Mouse (Mus musculus) WW6 (cell line): ENCODE data around the gene Olfml2a.
"Not testable (repeated sequence)": the region's sequence is repeated elsewhere in the genome, so short reads cannot be mapped to it uniquely, and the experiment has no call there.

Experiments used
- DNase-seq: peaks from one replicate; pipeline ENCODE4 v3.0.0-alpha.2; 2013; ENCODE audit warnings: low read depth, low spot score

Olfml2a gene

DNA sequence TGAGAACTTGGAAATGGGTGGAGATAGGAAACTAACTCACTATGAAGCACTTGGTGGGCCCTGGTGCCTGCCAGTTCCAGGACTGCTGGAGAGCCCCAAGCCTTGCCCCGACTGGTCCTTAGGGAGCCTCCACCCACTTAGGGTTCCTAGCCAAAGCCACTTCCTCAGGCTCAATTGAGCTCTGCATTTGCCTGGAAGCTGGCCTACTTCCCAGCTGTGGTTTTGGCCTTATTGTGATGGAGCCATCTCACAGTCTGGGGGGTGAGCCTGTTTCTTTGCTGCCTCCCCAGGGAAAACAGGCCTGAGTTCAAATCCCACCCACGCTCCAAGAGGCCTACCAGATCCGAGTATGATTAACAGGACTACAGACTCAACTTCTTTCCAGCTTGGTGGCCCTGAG, 54.8 kb downstream of the Olfml2a start:
- DNase-seq, result no peak

DNA sequence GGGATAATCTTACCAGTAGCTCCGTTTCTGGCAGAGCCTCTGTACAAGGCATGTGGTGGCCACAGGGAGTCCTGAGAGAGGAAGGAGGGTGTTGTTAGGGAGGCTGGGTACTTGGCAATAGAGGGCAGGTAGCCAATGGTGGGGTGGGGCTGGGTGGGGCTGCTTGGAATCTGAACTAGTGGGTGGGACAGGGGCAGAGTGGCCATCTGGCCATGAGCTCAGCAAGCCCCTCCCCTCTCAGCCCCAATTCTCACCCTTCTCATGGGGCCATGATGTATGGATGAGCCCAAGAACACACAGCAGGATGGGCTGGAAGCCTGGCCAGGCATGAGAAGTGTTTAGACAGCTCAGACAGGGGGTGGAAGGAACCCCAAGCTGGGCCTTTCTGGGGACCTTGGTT, 55.6 kb downstream of the Olfml2a start:
- DNase-seq, result no peak

DNA sequence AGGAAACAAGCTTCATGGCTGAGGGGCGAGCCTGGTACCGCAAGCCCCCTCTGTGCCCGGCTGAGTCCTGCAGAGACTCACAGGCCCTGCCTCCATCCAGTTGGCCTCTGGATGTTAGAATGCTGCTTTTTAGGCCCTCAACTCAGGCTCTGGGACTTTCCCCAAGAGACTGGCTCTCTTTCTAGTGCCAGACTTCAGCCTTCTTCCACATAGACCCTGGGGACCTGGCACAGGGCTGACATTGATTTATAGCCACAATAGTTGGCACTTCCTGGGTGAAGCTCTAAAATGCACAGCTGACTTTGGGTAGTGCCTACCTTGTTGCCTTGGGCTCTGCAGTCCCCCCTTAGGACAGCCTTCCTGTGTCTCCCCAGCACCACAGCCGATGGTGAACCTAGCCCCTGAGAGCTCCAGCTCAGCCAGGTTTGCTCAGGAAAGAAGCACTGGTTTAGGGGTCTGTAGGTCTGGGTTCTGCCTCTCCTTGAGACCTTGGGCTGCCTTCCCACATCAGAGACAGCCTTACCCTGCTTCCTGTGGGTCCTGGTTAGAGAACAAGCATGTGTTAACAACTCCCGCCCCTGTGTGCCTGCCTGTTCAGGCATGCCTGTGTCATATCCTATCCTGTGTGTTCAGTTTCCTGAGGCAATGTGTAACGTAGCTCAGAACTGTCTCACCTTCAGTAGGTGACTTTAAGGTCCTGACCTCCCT, 56.2 kb downstream of the Olfml2a start:
- no peak for DNase-seq

DNA sequence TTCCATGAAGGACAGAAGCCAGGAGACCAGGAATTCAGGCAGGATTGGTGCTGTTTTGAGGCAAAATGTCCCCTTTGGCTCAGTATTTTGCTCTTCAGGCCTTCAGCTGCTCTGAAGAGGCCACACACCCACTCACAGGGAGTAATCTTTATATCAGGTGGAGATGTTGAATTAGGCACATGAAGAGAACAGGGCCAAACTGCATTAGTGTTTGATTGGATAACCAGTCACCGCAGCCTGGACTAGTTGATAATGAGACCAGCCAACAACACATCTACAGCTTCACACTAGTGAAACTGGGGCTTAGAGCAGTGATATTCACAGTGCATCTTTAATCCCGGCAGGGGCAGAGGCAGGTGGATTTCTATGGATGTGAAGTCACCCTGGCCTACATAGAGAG, 57.2 kb downstream of the Olfml2a start:
- DNase-seq, result no peak

DNA sequence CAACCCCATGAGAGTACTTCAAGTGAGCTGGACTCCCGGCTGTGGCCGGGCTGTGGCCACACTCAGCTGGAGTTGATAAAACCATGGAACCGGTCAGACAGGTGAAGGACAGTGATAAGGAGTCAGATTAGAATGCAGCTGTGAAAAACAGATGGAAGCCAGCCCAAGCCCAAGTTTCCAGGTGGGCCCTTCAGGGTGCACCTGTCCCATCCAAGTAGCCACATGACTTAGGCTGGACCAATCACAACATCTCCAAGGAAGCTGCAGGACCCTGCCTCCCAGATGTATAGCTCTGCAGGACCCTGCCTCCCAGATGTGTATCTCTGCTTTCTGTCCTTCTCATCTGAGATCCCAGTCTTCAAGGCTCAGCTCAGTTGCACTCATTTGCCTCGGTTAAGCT, 60.2 kb downstream of the Olfml2a start:
- no peak for DNase-seq

DNA sequence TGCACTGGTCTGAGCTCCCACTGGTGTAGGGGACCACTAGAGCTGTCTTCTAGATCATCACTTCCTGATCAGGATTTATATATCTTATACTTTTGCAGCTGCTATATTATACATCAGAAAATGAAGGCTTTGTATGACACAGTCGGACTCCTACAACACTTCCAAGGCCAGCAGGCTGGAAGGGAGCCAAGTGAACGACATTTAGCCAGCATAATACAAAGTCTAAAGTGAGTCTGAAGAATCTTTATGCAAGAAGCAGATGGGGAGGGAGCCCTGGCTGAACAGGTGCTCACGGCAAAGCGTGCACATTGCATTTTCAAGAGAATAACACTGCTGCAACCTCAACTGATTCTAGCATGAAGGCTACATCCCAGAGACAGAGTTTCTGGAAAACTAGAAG, 60.7 kb downstream of the Olfml2a start:
- no peak for DNase-seq

DNA sequence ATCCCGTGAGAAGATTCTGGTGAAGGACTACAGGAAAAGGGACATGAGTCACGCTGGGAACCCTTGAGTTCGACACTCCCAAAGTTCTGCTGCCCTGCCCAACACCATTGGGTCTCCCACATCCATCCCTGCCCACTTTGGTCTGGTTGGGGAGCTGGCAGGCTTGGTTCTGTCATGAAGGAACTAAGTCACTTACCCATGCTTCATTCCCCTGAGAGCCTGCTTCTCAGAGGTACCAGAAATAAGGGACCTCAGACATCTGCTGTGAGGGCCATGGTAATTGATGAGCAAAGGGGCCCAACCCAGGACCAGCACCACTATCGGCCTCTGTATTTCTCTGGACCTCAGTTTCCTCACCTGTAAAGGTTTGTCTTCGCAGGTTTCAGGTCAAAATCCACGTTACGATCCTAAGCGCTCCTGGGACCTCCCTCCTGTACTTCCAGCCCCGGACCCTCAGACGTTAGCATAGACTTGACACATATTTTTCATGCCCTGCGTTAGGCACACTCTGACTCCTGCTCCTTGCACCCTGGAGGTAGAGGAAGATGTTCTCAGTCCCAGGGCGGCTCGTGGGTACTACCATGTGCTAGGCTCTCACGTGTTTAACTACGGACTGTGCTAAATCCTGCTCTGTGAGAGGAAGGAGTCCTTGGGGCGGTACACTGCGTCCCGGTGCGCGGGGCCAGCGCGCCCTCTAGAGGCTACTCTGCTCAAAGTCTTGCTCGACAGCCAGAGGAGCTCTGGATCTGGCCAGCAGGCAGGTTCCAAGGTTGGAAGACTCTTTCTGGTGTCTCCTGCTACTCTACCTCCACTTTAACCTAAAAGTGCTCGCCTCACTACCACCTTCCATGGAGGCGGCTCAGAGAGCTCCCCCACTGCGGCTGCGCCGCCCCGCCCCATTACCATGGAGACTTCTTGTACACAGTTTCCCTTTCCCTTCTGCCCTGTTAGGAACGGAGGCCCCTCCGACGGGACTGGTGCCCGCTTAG, 65.9 kb downstream of the Olfml2a start, which contains the start of gene Wdr38:
Wdr38 (plus strand) TSS at position 91 of the 989 bp plus-strand sequence.
- peak; percentile 74 for DNase-seq

DNA sequence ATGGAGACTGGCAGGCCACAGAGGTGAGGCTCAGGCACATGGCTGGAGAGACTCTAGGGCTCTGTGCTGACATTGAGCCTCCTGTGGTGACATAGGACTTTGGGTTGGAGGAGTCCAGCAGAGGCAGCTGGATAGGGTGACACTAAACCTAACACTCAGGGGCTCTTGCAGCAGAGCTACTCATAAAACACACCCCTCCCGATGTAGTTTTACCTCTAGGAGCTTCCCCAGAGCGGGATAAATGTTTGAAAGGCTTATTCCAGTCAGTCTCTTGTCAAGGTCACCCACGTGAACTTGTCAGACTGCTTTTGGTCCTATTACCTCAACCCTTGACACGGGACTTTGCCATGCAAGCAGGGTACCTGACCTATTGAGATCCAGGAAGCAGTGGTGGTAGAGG, 67.6 kb downstream of the Olfml2a start:
- no peak for DNase-seq

DNA sequence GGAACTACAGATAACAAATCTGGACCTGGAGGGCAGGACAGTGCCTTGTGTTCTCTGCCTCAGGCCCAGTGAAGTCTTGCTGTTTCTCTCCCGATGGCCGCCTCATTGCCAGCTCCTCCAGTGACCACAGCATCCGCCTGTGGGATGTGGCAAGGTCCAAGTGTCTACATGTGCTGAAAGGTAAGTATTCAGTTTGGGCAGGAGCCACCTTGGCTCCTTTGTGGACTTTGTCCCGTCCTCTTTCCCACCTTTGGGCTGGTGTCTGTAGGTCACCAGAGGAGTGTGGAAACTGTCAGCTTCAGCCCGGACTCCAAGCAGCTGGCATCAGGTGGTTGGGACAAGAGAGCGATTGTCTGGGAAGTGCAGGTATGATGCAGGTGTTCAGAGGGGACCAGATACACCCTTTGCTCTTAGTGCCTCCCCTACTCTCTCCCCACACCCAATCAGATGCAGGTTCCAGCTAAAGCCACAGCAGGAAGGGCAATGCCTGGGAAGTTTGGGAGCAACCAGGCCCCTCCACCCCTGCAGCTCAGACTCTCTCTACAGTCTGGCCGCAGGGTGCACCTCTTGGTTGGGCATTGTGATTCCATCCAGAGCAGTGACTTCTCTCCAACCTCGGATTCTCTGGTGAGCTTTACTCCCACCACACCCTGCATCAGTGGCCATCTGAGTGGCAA, 68.3 kb downstream of the Olfml2a start:
- DNase-seq, result no peak

DNA sequence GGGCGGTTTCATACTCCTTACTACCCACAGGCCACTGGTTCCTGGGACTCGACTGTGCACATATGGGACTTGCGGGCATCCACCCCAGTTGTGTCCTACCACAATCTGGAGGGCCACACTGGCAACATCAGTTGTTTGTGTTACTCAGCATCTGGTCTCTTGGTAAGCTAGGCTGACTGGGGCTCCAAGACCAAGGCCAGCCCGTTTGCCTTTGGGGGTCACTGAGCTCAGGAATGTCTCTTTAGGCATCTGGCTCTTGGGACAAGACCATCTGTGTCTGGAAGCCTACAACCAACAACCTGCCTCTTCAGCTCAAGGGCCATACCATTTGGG, 68.8 kb downstream of the Olfml2a start:
- DNase-seq, result no peak

DNA sequence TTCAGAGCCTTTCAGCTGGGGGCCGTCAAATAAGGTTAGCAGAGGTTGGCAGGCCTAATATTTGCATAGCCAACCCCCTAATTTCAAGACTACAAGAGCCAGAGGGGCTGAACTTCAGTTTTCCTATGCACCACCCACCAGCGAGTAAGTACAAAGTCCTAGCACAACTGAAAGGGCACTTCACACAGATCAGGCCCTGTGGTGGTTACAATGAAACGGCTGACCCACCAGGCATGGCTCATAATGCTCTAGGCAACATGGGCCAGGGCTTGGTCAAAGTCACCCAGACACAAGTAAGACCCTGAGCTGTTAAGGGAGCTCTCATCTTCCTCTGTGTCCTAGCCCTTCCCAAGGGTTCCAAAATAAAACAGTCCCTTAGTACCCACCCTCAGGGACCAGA, 70.1 kb downstream of the Olfml2a start:
- no peak for DNase-seq

DNA sequence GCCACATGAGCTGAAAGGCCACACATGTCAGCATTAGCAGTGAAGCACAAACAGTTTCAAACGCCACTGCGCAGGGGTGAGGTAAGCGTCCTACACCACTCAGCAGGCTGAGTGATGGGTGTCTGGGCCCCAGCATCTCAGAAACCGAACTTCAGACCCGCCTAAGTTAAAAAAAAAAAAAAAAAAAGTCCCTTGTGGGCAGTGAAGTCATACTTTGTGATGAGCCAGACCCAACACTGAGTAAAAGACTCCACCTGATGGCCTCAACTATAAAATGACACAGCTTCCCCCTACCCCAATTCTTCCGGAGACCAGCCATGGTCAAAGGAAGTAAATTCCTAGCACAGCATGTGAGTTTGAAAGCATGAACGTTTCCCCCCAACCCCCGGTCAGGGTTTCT, 71.3 kb downstream of the Olfml2a start:
- DNase-seq, result no peak

DNA sequence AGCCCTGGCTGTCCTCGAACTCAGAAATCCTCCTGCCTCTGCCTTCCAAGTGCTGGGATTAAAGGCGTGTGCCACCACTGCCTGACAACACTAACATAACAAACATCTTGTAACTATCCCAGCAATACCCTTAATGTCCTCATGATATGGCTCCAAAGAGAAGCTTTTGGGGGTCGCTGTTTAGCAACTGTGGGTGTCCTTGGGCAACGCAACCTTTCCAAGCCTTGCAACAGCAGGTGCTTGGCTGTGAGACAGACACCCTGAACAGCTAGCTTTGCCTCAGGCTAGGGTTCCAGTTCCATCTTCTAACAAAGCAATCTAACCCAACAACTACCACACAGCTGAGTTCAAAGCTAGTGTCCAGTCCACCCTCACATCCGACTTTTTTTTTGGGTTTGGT, 71.7 kb downstream of the Olfml2a start:
- DNase-seq, result no peak

DNA sequence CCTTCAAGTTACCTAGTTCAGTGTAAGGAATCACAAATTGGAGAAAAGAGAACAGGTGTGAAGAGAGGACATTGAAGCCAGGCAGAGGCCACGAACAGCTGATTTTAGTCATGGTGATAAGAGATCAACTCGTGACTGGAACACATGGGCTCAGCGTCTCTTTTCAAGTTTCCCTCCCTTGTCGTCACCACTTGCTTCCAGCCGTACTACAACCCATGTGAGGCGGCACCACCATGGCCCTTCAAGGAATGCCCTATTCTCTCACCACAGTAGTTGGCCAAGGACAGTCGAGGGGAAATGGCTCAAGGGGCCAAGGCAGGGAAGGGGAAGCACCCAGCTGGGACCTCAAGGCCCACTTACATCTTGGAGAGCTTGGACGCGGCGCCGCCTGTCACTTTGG, 72.6 kb downstream of the Olfml2a start:
- DNase-seq, result no peak

DNA sequence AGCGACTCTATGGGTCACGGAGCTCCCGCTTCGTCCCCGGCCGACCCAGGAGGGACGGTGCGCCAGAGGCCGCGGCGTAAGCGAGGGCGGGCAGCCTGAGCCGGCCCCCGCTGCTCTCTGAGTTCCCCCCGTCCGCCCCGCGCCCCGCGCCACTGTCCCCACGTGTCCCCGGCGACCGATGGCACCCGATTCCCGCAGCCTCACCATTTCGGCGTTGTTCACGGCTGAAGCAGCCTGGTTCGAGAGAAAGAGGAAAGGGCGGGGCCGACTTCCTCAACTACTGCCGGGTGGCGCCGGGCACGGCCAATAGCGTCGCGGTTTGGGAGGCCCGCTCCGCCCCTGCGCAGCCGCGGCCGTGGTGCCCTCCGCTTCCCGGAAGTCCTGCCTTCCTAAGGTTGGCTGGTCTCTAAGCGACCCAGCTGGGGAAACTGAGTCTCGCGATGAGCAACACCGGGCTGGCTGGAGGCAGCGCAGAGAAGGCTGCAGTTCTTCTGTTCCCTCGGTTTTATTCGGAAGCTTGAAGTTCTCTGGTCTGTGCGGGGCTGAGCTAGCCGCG, 73.2 kb downstream of the Olfml2a start, which contains the start of gene Arpc5l:
Arpc5l (plus strand) TSS at position 469 of the 556 bp plus-strand sequence.
- peak; percentile 81 for DNase-seq

DNA sequence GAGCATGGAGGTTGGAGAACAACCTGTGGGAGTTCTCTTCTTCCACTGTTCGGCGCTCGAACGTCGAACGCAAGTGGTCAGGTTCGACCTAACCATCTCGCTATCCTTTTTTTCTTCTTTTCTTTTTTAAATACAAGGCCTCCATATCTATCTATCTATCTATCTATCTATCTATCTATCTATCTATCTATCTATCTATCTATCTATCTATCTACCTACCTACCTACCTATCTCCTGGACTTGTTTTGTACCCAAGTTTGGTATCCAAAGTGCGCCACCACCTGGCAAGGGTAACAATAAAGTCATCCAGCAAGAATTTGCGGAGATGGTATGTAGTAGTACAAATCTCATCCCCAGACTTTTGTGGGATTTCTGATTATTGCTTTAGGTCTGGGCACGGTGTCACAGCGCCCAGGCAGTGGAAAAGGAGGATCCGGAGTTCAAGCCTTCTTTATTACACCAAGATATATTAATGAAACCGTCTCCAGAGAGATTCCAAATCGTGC, 73.8 kb downstream of the Olfml2a start, which contains the start of gene Rpl35:
Rpl35 (minus strand) TSS at position 51 of the 506 bp plus-strand sequence.
- no peak for DNase-seq

DNA sequence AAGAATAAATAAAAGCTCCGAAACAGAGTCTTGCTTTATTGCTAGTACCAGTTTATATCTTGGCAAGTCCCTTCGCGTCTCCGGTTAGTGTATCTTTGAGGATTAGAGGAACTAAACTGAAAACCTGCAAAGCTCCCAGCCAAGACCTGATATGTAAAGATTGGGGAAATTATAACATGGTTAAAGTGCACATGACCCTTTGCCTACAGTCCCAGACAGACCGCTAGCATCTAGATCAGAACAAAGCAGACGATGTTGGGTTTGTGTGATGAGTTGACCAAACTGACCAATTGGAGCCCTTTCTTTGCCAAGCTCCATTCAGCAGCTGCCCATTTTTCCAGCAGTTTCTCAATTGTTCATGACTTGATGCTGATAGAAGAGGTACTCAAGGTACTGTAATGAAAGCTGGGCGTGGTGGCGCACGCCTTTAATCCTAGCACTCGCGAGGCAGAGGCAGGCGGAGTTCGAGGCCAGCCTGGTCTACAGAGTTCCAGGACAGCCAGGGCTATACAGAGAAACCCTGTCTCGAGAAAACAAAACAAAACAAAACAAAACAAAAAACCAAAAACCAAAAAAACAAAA, 74.5 kb downstream of the Olfml2a start:
- DNase-seq, result no peak

DNA sequence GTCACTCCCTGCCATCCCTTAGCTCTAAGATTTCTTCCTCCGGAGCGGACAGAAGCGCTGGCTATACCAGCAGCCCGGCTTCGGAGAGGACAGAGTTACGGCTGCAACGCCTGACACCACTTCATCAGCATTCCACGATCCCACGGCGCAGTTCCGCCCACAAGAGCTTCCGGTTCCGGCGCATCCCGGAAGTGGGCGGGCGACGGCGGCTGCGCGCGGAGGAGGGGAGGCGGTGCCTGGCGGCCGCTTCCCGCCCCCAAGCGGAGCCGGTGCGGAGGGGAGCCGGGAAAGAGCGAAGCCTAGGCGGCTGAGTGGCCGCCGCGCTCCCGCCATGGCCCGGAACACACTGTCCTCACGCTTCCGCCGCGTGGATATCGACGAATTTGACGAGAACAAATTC, 76.1 kb downstream of the Olfml2a start:
- DNase-seq, result peak; percentile 77

DNA sequence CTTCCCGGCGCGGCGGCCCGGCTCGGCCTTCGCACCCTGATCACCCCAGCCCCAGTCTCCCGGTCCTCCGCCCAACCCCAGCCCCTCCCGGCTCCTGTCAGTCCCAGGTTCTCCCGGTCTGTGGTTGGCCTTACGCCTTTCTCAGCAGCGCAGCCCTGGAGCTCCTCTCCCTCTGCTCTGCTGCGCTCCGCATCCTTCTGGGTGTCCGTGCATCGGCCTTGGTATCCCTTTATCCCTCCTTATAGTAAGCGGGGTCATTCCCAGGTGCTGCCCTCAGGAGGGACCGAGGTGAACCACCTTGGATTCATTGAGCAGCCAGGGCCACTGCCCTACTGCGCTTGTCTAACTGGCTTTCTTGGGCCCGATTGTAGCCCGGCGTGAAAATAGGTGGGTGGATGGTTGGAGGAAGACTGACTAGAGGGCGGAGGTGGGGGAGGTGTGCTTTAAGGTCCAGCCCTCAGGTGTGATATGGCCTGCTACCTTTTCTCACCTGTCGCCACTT, 76.6 kb downstream of the Olfml2a start:
- DNase-seq, result no peak

DNA sequence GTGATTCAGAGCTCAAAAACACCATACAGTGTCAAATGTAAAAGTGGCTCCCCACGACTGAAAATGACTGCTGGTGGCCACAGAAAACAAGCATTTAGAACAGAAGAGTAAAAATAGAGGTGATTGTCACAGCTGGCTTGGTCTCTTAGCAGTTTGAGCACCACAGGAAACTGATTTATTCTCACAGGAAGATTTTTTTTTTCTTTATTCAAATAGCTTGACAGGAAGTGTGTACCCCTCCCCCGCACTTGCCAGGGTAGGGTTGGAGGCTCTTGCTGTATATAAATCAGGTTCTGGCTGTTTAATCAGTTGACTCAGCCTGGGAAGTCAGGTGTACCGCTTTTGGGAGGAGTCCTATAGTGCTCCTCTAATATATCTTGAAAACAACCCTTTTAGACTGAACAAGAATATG, 77.2 kb downstream of the Olfml2a start:
- no peak for DNase-seq

DNA sequence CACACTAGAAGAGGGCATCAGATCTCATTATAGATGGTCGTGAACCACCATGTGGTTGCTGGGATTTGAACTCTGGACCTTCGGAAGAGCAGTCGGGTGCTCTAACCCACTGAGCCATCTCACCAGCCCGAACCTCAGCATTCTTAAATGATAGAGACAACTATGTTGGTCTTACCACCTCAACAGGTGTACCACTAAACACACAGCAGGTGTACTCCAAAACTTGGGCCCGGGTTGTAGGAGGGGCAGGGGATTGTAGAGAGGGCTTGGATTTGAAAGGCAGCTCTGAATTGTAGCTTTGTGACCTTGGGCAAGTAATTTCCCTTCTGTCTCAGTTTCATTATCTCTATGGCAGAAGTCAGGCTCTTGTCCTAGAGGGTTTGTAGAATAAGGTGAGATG, 78.4 kb downstream of the Olfml2a start:
- DNase-seq, result not testable (repeated sequence)
